Mouse (Mus musculus): Measurements from ENCODE around the gene Wdr63. TPM values are rescaled to one million over a fixed set of nuclear protein-coding genes. Genes with fewer than 3 reads are reported as not detected.
"Not testable (repeated sequence)": the region's sequence is repeated elsewhere in the genome, so short reads cannot be mapped to it uniquely, and the experiment has no call there.

Gene Wdr63
- polyA plus RNA-seq, 1 experiment: 7.1 TPM

DNA sequence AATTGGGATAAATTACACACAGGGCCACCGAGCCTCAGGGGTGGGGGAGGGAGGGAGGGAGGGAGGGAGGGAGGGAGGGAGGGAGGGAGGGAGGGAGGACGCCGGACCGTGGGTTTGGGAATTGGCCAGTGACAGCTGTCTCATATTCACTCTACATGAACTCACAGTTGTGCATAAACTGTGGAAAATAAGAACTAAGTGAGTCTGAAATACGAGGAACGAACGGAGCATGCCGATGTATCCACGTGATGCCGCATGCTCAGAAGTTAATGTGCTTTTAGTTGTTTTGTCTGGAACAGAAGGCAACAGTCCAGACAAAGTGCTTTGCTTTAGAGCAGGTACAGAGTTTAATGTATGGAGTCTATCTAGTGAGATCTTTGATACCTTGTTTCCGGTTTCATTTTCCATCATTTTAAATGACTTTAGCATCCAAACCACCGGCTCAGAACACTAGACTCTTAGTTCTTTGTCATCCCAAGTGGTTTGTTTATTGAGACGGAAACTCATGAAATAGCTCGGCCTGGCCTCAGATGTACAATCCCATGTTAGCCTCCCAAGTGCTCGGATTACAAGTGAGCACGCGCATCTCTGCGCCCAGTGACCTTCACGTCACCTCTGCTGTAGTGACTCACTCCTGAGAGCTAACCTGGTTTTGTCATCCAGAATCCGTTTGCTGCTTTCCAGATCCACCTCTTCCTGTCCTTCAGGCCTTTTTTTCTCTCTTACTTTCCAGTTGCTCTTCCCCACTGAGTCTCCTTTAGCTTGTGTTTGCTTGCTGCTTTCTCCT is 97.9 kb downstream of the Wdr63 start:
- no peak for DNase-seq
- H3K4me1 ChIP-seq (ENCODE audit: control insufficient read depth, insufficient read depth, low read length): peaks cover 4% of the 10 kb centered on the region; the same call in 1 of the 2 replicates
- 57% methylated on average over 20 of the region's 20 CpGs for WGBS

DNA sequence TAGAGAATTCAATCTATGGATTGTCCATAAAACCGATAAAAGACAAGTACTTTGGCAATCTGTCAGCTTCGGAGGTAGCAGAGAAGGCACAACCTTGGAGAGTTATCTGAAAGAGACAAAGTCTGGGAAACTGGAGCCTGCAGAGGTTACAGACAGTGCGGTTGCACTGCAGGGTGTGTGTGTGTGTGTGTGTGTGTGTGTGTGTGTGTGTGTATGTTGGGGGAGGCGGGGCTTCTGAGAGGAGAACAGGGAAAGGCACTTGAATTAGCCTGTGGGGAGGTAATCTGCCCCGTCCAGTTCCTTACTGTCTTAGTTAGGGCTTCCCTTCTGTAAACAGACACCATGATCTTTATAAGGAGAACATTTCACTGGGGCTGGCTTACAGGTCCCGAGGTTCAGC is 100.1 kb downstream of the Wdr63 start:
- 71% methylated on average over 5 of the region's 6 CpGs for WGBS
- no peak for TF ChIP-seq POLR2A (IDR thresholded peaks at IDR 0.05; ENCODE audit: borderline replicate concordance, extremely low read depth, low read depth, low read length)
- no peak for TF ChIP-seq CTCF (IDR thresholded peaks at IDR 0.05; ENCODE audit: insufficient read depth, low read length)
- no peak for DNase-seq
- no peak overlapping the region for H3K4me3 ChIP-seq (replicated peaks; ENCODE audit: extremely low read depth, low read depth, low read length)
- H3K4me1 ChIP-seq (ENCODE audit: control insufficient read depth, insufficient read depth, low read length): peaks cover 4% of the 10 kb centered on the region; the same call in 1 of the 2 replicates

More for the DNA sequence above, 97.9 kb downstream of the Wdr63 start:
- TF ChIP-seq CTCF (IDR thresholded peaks at IDR 0.05; ENCODE audit: insufficient read depth, low read length) (no peak), POLR2A (IDR thresholded peaks at IDR 0.05; ENCODE audit: borderline replicate concordance, extremely low read depth, low read depth, low read length) (no peak)
- H3K4me3 ChIP-seq (replicated peaks; ENCODE audit: extremely low read depth, low read depth, low read length): no peak overlapping the region

GRCm38 (mm10) chr3:146004347-146005051 is 103.4 kb downstream of the Wdr63 start:
- TF ChIP-seq POLR2A (IDR thresholded peaks at IDR 0.05; ENCODE audit: borderline replicate concordance, extremely low read depth, low read depth, low read length): no peak
- no peak for TF ChIP-seq CTCF (IDR thresholded peaks at IDR 0.05; ENCODE audit: insufficient read depth, low read length)
- DNase-seq: no peak
- 87% methylated on average over 14 of the region's 14 CpGs for WGBS
- no peaks in the 10 kb centered on the region for H3K4me1 ChIP-seq (ENCODE audit: control insufficient read depth, insufficient read depth, low read length)
- H3K4me3 ChIP-seq (replicated peaks; ENCODE audit: extremely low read depth, low read depth, low read length): no peak overlapping the region

DNA sequence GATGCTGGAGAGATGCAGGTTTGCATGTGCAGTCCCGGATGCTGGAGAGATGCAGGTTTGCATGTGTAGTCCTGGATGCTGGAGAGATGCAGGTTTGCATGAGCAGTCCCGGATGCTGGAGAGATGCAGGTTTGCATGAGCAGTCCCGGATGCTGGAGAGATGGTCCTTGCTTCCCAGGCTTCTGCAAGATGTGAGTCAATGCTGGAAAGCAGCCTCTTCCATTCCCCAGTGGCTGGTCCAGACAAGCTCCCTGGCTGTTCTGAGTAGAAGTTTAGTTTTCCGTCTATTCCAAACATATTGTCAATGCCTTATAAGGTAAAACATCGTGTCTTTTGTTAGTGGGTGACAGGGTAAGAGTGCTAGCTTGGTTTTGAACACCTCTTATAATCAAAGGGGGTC is 111.4 kb downstream of the Wdr63 start:
- H3K4me1 ChIP-seq (ENCODE audit: control insufficient read depth, insufficient read depth, low read length); DNase-seq; H3K4me3 ChIP-seq (replicated peaks; ENCODE audit: extremely low read depth, low read depth, low read length): not testable (repeated sequence)
- WGBS: 71% methylated on average over 5 of the region's 5 CpGs

- no peak for DNase-seq
- Histone ChIP-seq H3K4me3 (replicated peaks; ENCODE audit: extremely low read depth, low read depth, low read length) (no peak overlapping the region), H3K4me1 (ENCODE audit: control insufficient read depth, insufficient read depth, low read length) (peaks cover 4% of the 10 kb centered on the region)
- WGBS: 49% methylated on average over 5 of the region's 5 CpGs
- no peak for TF ChIP-seq POLR2A (IDR thresholded peaks at IDR 0.05; ENCODE audit: borderline replicate concordance, extremely low read depth, low read depth, low read length)
- TF ChIP-seq CTCF (IDR thresholded peaks at IDR 0.05; ENCODE audit: insufficient read depth, low read length): no peak
Measured at GRCm38 (mm10) chr3:145995489-145995888, 112.4 kb downstream of the Wdr63 start.

GRCm38 (mm10) chr3:145993481-145994201 is 114.3 kb downstream of the Wdr63 start:
- 69% methylated on average over 14 of the region's 14 CpGs for WGBS
- TF ChIP-seq CTCF (IDR thresholded peaks at IDR 0.05; ENCODE audit: insufficient read depth, low read length) (no peak), POLR2A (IDR thresholded peaks at IDR 0.05; ENCODE audit: borderline replicate concordance, extremely low read depth, low read depth, low read length) (no peak)
- Histone ChIP-seq H3K4me1 (ENCODE audit: control insufficient read depth, insufficient read depth, low read length) (peaks cover 4% of the 10 kb centered on the region), H3K4me3 (replicated peaks; ENCODE audit: extremely low read depth, low read depth, low read length) (no peak overlapping the region)
- no peak for DNase-seq

DNA sequence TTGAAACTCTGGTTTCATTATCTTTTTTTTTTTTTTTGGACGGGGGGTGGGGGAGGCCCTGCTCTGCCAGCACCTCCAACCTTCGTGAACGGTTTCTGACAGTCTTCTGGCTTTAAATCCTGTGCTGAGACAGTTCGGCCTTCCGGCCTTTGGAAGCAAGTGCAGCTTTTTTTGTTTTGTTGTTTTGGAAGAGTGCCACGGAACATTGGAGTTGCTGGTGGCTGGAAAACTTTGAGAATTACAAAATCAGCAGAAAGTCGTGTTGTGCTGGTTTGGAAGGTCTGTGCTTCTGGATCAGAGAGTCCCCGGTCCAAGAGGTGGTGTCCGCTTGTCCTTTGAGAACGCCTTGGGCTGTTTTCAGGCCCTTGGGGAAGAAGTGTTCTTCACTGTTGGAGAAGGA is 115.1 kb downstream of the Wdr63 start:
- WGBS: 40% methylated on average over 10 of the region's 10 CpGs
- Histone ChIP-seq H3K4me3 (replicated peaks; ENCODE audit: extremely low read depth, low read depth, low read length) (no peak overlapping the region), H3K4me1 (ENCODE audit: control insufficient read depth, insufficient read depth, low read length) (peaks cover 4% of the 10 kb centered on the region)
- no peak for DNase-seq
- TF ChIP-seq CTCF (IDR thresholded peaks at IDR 0.05; ENCODE audit: insufficient read depth, low read length) (no peak), POLR2A (IDR thresholded peaks at IDR 0.05; ENCODE audit: borderline replicate concordance, extremely low read depth, low read depth, low read length) (no peak)

GRCm38 (mm10) chr3:145991976-145992730 is 115.8 kb downstream of the Wdr63 start:
- WGBS: 61% methylated on average over 10 of the region's 10 CpGs
- TF ChIP-seq CTCF (IDR thresholded peaks at IDR 0.05; ENCODE audit: insufficient read depth, low read length) (no peak), POLR2A (IDR thresholded peaks at IDR 0.05; ENCODE audit: borderline replicate concordance, extremely low read depth, low read depth, low read length) (no peak)
- Histone ChIP-seq H3K4me1 (ENCODE audit: control insufficient read depth, insufficient read depth, low read length) (peaks cover 4% of the 10 kb centered on the region), H3K4me3 (replicated peaks; ENCODE audit: extremely low read depth, low read depth, low read length) (no peak overlapping the region)
- no peak for DNase-seq

DNA sequence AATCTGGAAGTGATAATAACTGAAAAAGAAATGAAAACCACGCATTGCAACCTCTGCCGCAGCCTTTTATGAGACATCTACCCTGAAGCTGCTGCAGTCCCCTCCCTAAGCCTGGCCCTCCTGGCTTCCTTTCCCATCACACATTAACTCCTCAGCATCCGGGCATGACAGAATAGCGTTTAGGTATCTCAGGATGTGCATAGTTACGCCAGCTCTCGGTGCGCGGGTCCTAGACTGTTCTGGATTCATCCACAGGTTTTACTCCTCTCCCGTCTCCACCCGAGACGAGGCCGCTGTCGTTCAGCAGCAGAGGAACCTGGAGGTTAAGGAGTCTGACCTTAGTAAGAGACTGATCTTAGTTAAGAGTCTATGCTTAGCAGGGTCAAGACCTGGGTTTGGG is 116.8 kb downstream of the Wdr63 start:
- TF ChIP-seq CTCF (IDR thresholded peaks at IDR 0.05; ENCODE audit: insufficient read depth, low read length) (no peak), POLR2A (IDR thresholded peaks at IDR 0.05; ENCODE audit: borderline replicate concordance, extremely low read depth, low read depth, low read length) (no peak)
- WGBS: 66% methylated on average over 13 of the region's 13 CpGs
- no peak for DNase-seq
- peak overlapping the region; percentile 37 for H3K4me3 ChIP-seq (replicated peaks; ENCODE audit: extremely low read depth, low read depth, low read length)
- peaks cover 4% of the 10 kb centered on the region for H3K4me1 ChIP-seq (ENCODE audit: control insufficient read depth, insufficient read depth, low read length)

Other genes with a start within 250 kb of the Wdr63 start
- 8.4 and 13.5 TPM in 2 replicates for gene Bcl10, start 185.3 kb downstream of the Wdr63 start, polyA plus RNA-seq (2012; rRNA removed)
- 13.6 and 16.8 TPM in 2 replicates for gene 2410004B18Rik, start 170.1 kb downstream of the Wdr63 start, polyA plus RNA-seq (2012; rRNA removed)
- 6.6 and 9.0 TPM in 2 replicates for gene Syde2, start 120.3 kb downstream of the Wdr63 start, polyA plus RNA-seq (2012; rRNA removed)
- 9.0 and 12.3 TPM in 2 replicates for gene Mcoln3, start 9.3 kb upstream of the Wdr63 start, polyA plus RNA-seq (2012; rRNA removed)
- gene Mcoln2, start 41.7 kb upstream of the Wdr63 start, polyA plus RNA-seq (2012; rRNA removed): 0.61 and 0.89 TPM in 2 replicates
- gene Lpar3, start 112.8 kb upstream of the Wdr63 start, polyA plus RNA-seq (2012; rRNA removed): 17.8 and 25.7 TPM in 2 replicates